Mouse (Mus musculus): ENCODE data around the gene Kcnt1.

GRCm38 (mm10) chr2:25842161-25842560 lies 21.4 kb upstream of the Kcnt1 start:
- no peak for TF ChIP-seq POLR2A (IDR thresholded peaks at IDR 0.05; ENCODE audit: insufficient read depth, low read length)
- TF ChIP-seq EP300 (IDR thresholded peaks at IDR 0.05; ENCODE audit: insufficient read depth, low read depth, low read length), result no peak

Measured in ES-Bruce4 (cell line).